Mouse (Mus musculus): Measurements from ENCODE around the gene Dpp3.
"Not testable (repeated sequence)": the region's sequence is repeated elsewhere in the genome, so short reads cannot be mapped to it uniquely, and the experiment has no call there.

The Dpp3 gene

GRCm38 (mm10) chr19:4927904-4928531, at the start of gene Dpp3:
Gene Dpp3, minus strand, starts transcription at chr19:4928287.
- DNase-seq (ENCODE audit: low spot score in 2 of 2) = peak; percentile 96 to 97

GRCm38 (mm10) chr19:4968236-4968635, 40.1 kb upstream of the Dpp3 start:
- no peak for DNase-seq (ENCODE audit: low spot score in 2 of 2)

- DNase-seq (ENCODE audit: low spot score in 2 of 2) = peak; percentile 79 to 87
Measured at GRCm38 (mm10) chr19:4961928-4962601, 34.0 kb upstream of the Dpp3 start, which contains the start of gene Mrpl11. Gene Mrpl11, plus strand, starts transcription at chr19:4962147.

GRCm38 (mm10) chr19:4948641-4949040, 20.6 kb upstream of the Dpp3 start:
- not testable (repeated sequence) for DNase-seq (ENCODE audit: low spot score in 2 of 2)

GRCm38 (mm10) chr19:4945540-4945939, 17.5 kb upstream of the Dpp3 start:
- DNase-seq (ENCODE audit: low spot score in 2 of 2) = no peak

- no peak for DNase-seq (ENCODE audit: low spot score in 2 of 2)
Measured at GRCm38 (mm10) chr19:4943253-4943588, 15.1 kb upstream of the Dpp3 start.

- DNase-seq (ENCODE audit: low spot score in 2 of 2) = peak; percentile 38 to 53
Measured at GRCm38 (mm10) chr19:4942551-4943252, 14.6 kb upstream of the Dpp3 start, which contains the start of gene Peli3. Gene Peli3, minus strand, starts transcription at chr19:4943127.

GRCm38 (mm10) chr19:4937444-4938310, 9.6 kb upstream of the Dpp3 start:
- DNase-seq (ENCODE audit: low spot score in 2 of 2) = no peak

GRCm38 (mm10) chr19:4936896-4937295, 8.8 kb upstream of the Dpp3 start:
- no peak for DNase-seq (ENCODE audit: low spot score in 2 of 2)

GRCm38 (mm10) chr19:4928781-4929180, 694 bp upstream of the Dpp3 start:
- DNase-seq (ENCODE audit: low spot score in 2 of 2) = no peak

- no peak for DNase-seq (ENCODE audit: low spot score in 2 of 2)
Measured at GRCm38 (mm10) chr19:4925121-4925860, 2.8 kb downstream of the Dpp3 start.

GRCm38 (mm10) chr19:4919652-4920051, 8.4 kb downstream of the Dpp3 start:
- no peak for DNase-seq (ENCODE audit: low spot score in 2 of 2)

GRCm38 (mm10) chr19:4916827-4917226, 11.3 kb downstream of the Dpp3 start:
- no peak for DNase-seq (ENCODE audit: low spot score in 2 of 2)

- DNase-seq (ENCODE audit: low spot score in 2 of 2) = no peak
Measured at GRCm38 (mm10) chr19:4915924-4916603, 12.0 kb downstream of the Dpp3 start.

- no peak for DNase-seq (ENCODE audit: low spot score in 2 of 2)
Measured at GRCm38 (mm10) chr19:4909376-4909775, 18.7 kb downstream of the Dpp3 start.

- DNase-seq (ENCODE audit: low spot score in 2 of 2) = no peak
Measured at GRCm38 (mm10) chr19:4908107-4908506, 20.0 kb downstream of the Dpp3 start.

GRCm38 (mm10) chr19:4905979-4906794, 21.9 kb downstream of the Dpp3 start, which contains the start of gene Bbs1:
Gene Bbs1, minus strand, starts transcription at chr19:4906628.
- peak; percentile 67 to 72 for DNase-seq (ENCODE audit: low spot score in 2 of 2)

GRCm38 (mm10) chr19:4899888-4900287, 28.2 kb downstream of the Dpp3 start:
- DNase-seq (ENCODE audit: low spot score in 2 of 2) = no peak

GRCm38 (mm10) chr19:4898972-4899371, 29.1 kb downstream of the Dpp3 start:
- DNase-seq (ENCODE audit: low spot score in 2 of 2) = no peak

All from frontal cortex, postnatal 25 days (tissue).